Mouse (Mus musculus): Measurements from ENCODE around the gene Ip6k3. TPM values are rescaled to one million over a fixed set of nuclear protein-coding genes. Genes with fewer than 3 reads are reported as not detected.

Ip6k3 gene
- polyA plus RNA-seq, 1 experiment from 2014 or later = 0.20 TPM

DNA sequence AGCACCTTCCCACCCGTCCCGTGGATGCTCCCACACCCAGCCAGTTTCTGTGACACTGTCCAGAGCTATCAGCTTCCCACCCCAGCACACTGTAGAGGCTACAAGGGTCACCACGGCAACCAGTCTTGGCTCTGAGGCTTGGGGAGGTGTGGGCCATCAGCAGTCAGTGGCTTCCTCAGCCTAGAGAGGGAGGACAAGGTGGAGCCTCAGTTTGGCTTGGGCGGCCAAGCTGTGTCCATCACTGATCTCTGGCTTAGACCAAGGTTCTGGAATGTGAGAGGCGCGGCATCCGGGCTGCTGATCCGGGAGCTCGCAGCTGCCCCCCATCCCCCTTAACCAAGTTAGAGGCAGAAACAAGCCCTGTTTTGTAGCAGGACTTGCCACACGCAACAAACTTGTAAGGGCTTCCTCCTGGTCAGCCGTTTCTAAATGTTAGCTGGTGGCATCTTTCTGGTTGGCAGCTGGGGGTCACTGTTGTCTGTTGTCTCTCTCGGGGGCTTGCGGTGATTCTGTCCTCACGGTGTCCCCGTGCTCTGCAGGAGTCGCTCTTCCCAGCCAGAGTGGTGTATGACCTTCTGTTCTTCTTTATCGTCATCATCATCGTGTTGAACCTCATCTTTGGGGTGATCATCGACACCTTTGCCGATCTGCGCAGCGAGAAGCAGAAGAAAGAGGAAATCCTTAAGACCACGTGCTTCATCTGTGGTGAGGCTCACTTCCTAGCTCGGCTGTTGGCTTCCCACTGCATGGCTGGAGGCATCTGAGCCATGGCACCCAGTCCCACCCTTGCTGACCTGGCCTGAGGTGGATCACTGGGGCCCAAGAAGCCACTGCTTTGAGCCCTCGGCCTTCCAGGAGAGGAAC, 48.7 kb downstream of the Ip6k3 start:
- Histone ChIP-seq H3K4me1 (ENCODE audit: control insufficient read depth, insufficient read depth, low read length) (peaks cover 2% of the 10 kb centered on the region; the same call in 1 of the 2 replicates), H3K27ac (replicated peaks; ENCODE audit: low read depth, low read length) (no peak overlapping the region), H3K4me2 (ENCODE audit: low read depth, low read length) (no peak overlapping the region), H3K9me3 (replicated peaks; ENCODE audit: control insufficient read depth, low read length) (no peaks in the 10 kb centered on the region), H3K36me3 (replicated peaks; ENCODE audit: control insufficient read depth, insufficient read depth, low read depth, low read length) (peaks cover 3% of the 10 kb centered on the region; the same call in 1 of the 2 replicates), H3K27me3 (ENCODE audit: control insufficient read depth, insufficient read depth, low read length) (no peaks in the 10 kb centered on the region), H3K4me3 (ENCODE audit: low read depth, low read length) (no peak overlapping the region), H3K9ac (replicated peaks; ENCODE audit: low read length) (no peak overlapping the region)
- ATAC-seq (replicated peaks; ENCODE audit: insufficient number of reproducible peaks, low FRiP score, low TSS enrichment, low read depth) (no peak), DNase-seq (ENCODE audit: low spot score) (no peak)
- 87% methylated on average over 25 of the region's 25 CpGs for WGBS

DNA sequence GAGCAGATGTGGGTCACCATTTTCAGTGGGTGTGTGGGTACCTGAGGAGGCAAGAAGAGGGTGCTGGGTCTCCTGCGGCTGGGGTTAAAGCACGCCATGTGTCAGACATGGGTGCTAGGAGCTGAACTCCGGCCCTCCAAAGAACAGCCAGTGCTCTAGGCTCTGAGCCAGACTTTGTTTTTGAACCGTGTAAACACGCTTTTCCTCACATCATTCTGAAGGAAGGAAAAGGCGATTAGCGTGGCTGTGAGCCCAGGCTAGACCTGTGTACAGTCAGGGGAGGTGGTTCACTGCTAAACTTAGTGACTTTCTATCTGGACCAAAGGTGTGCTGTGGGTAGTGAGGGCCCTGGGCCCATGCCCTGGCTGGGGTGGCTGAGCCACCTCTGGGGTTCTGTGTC, 57.5 kb downstream of the Ip6k3 start:
- Histone ChIP-seq H3K36me3 (replicated peaks; ENCODE audit: control insufficient read depth, insufficient read depth, low read depth, low read length) (no peaks in the 10 kb centered on the region), H3K27ac (replicated peaks; ENCODE audit: low read depth, low read length) (no peak overlapping the region), H3K9me3 (replicated peaks; ENCODE audit: control insufficient read depth, low read length) (no peaks in the 10 kb centered on the region), H3K4me1 (ENCODE audit: control insufficient read depth, insufficient read depth, low read length) (no peaks in the 10 kb centered on the region), H3K27me3 (ENCODE audit: control insufficient read depth, insufficient read depth, low read length) (no peaks in the 10 kb centered on the region), H3K4me2 (ENCODE audit: low read depth, low read length) (no peak overlapping the region), H3K9ac (replicated peaks; ENCODE audit: low read length) (no peak overlapping the region), H3K4me3 (ENCODE audit: low read depth, low read length) (no peak overlapping the region)
- ATAC-seq (replicated peaks; ENCODE audit: insufficient number of reproducible peaks, low FRiP score, low TSS enrichment, low read depth) = no peak
- WGBS = 92% methylated on average over 7 of the region's 7 CpGs
- no peak for DNase-seq (ENCODE audit: low spot score)

DNA sequence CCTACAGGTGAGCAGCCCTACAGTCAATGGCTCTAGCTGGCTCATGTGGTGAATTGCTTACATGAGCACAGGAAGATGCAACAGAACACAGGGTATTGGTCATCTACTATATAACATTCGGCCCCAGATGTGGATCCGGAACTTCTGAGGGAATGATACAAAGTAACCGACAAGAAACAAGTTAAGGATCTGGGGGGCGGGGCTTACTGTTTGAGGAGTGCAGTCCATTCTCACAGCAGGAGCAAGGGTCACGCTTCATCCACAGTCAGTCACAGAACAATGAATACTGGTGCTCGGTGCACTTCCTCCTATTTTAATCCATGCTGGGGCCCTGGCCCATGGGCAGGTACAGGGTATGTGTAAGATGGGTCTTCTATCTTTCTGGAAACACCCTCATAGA, 59.7 kb downstream of the Ip6k3 start:
- H3K4me2 ChIP-seq (ENCODE audit: low read depth, low read length) = no peak overlapping the region
- WGBS = 85% methylated on average over 6 of the region's 6 CpGs
- no peaks in the 10 kb centered on the region for H3K36me3 ChIP-seq (replicated peaks; ENCODE audit: control insufficient read depth, insufficient read depth, low read depth, low read length)
- no peak overlapping the region for H3K4me3 ChIP-seq (ENCODE audit: low read depth, low read length)
- H3K27ac ChIP-seq (replicated peaks; ENCODE audit: low read depth, low read length) = no peak overlapping the region
- no peak overlapping the region for H3K9ac ChIP-seq (replicated peaks; ENCODE audit: low read length)
- H3K27me3 ChIP-seq (ENCODE audit: control insufficient read depth, insufficient read depth, low read length) = no peaks in the 10 kb centered on the region
- ATAC-seq (replicated peaks; ENCODE audit: insufficient number of reproducible peaks, low FRiP score, low TSS enrichment, low read depth) (no peak), DNase-seq (ENCODE audit: low spot score) (no peak)
- no peaks in the 10 kb centered on the region for H3K4me1 ChIP-seq (ENCODE audit: control insufficient read depth, insufficient read depth, low read length)
- no peaks in the 10 kb centered on the region for H3K9me3 ChIP-seq (replicated peaks; ENCODE audit: control insufficient read depth, low read length)

DNA sequence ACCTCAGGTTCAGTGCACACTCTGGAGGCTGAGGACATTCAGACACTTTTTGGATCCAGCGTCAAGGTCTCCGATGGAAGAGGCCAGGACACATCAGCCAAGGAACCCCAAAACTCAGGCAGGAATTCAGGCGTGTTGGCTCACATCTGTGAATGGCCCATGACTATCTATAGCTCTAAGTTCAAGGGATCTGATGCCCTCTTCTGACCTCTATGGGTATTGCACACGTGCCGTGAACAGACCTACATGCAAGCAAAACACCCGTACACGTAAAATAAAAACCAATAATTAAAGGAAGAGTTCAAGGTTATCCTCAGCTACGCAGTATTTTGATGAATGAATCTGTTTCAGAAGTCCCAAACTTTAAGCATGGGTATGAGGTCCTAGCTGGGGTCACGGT, 60.9 kb downstream of the Ip6k3 start:
- H3K9ac ChIP-seq (replicated peaks; ENCODE audit: low read length) = no peak overlapping the region
- H3K27ac ChIP-seq (replicated peaks; ENCODE audit: low read depth, low read length) = no peak overlapping the region
- no peaks in the 10 kb centered on the region for H3K9me3 ChIP-seq (replicated peaks; ENCODE audit: control insufficient read depth, low read length)
- H3K27me3 ChIP-seq (ENCODE audit: control insufficient read depth, insufficient read depth, low read length) = no peaks in the 10 kb centered on the region
- H3K4me2 ChIP-seq (ENCODE audit: low read depth, low read length) = no peak overlapping the region
- no peak overlapping the region for H3K4me3 ChIP-seq (ENCODE audit: low read depth, low read length)
- no peaks in the 10 kb centered on the region for H3K4me1 ChIP-seq (ENCODE audit: control insufficient read depth, insufficient read depth, low read length)
- DNase-seq (ENCODE audit: low spot score) (peak; percentile 58), ATAC-seq (replicated peaks; ENCODE audit: insufficient number of reproducible peaks, low FRiP score, low TSS enrichment, low read depth) (no peak)
- WGBS = 84% methylated on average over 9 of the region's 9 CpGs
- H3K36me3 ChIP-seq (replicated peaks; ENCODE audit: control insufficient read depth, insufficient read depth, low read depth, low read length) = no peaks in the 10 kb centered on the region

DNA sequence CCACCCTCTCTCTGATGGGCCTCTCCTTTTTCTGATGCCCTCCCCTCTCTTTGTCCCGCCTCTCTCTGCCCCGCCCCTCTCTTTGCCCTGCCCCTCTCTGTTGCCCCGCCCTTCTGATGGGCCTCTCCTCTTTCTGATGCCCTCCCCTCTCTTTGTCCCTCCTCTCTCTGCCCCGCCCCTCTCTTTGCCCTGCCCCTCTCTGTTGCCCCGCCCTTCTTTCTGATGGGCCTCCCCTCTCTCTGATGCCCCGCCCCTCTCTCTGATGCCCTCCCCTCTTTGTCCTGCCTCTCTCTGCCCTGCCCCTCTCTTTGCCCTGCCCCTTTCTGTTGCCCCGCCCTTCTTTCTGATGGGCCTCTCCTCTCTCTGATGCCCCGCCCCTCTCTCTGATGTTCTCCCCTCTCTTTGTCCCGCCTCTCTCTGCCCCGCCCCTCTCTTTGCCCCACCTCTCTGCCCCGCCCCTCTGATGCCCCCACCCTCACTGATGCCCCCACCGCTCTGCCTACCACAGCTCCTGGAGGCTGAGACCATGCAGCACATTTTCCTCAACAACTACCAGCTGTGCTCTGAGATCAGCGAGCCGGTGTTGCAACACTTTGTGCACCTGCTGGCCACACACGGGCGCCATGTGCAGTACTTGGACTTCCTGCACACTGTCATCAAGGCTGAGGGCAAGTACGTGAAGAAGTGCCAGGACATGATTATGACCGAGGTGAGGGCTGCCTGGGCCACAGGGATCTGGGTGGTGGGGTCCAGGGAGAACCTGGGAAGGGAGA, 61.7 kb downstream of the Ip6k3 start:
- Histone ChIP-seq H3K27me3 (ENCODE audit: control insufficient read depth, insufficient read depth, low read length) (no peaks in the 10 kb centered on the region), H3K9me3 (replicated peaks; ENCODE audit: control insufficient read depth, low read length) (no peaks in the 10 kb centered on the region), H3K36me3 (replicated peaks; ENCODE audit: control insufficient read depth, insufficient read depth, low read depth, low read length) (no peaks in the 10 kb centered on the region), H3K4me3 (ENCODE audit: low read depth, low read length) (no peak overlapping the region), H3K9ac (replicated peaks; ENCODE audit: low read length) (no peak overlapping the region), H3K4me2 (ENCODE audit: low read depth, low read length) (no peak overlapping the region), H3K4me1 (ENCODE audit: control insufficient read depth, insufficient read depth, low read length) (no peaks in the 10 kb centered on the region), H3K27ac (replicated peaks; ENCODE audit: low read depth, low read length) (no peak overlapping the region)
- ATAC-seq (replicated peaks; ENCODE audit: insufficient number of reproducible peaks, low FRiP score, low TSS enrichment, low read depth) (no peak), DNase-seq (ENCODE audit: low spot score) (no peak)
- 62% methylated on average over 15 of the region's 18 CpGs for WGBS

DNA sequence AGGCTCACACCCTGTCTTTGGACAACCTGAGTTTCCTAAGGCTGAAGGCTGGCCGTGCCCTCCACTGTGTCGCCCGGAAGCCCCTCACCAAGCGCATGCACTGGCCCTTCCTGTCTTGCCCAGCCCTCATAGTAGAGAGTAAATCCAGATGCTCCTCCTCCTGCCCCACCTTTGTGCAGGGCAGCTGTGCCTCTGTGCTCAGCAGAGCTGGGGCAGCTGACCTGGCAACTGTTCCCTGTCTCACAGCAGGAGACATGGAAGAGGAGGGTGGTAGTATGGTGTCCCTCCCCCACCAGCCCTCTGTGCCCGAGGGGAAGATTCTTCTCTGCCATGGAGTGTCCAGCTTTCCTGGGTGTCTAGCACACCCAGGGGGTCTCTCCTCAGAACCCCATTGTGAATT, 65.9 kb downstream of the Ip6k3 start:
- no peak overlapping the region for H3K27ac ChIP-seq (replicated peaks; ENCODE audit: low read depth, low read length)
- H3K27me3 ChIP-seq (ENCODE audit: control insufficient read depth, insufficient read depth, low read length) = no peaks in the 10 kb centered on the region
- H3K4me3 ChIP-seq (ENCODE audit: low read depth, low read length) = no peak overlapping the region
- ATAC-seq (replicated peaks; ENCODE audit: insufficient number of reproducible peaks, low FRiP score, low TSS enrichment, low read depth) (no peak), DNase-seq (ENCODE audit: low spot score) (no peak)
- 87% methylated on average over 5 of the region's 5 CpGs for WGBS
- no peaks in the 10 kb centered on the region for H3K4me1 ChIP-seq (ENCODE audit: control insufficient read depth, insufficient read depth, low read length)
- no peak overlapping the region for H3K4me2 ChIP-seq (ENCODE audit: low read depth, low read length)
- H3K9me3 ChIP-seq (replicated peaks; ENCODE audit: control insufficient read depth, low read length) = no peaks in the 10 kb centered on the region
- H3K9ac ChIP-seq (replicated peaks; ENCODE audit: low read length) = no peak overlapping the region
- H3K36me3 ChIP-seq (replicated peaks; ENCODE audit: control insufficient read depth, insufficient read depth, low read depth, low read length) = no peaks in the 10 kb centered on the region

DNA sequence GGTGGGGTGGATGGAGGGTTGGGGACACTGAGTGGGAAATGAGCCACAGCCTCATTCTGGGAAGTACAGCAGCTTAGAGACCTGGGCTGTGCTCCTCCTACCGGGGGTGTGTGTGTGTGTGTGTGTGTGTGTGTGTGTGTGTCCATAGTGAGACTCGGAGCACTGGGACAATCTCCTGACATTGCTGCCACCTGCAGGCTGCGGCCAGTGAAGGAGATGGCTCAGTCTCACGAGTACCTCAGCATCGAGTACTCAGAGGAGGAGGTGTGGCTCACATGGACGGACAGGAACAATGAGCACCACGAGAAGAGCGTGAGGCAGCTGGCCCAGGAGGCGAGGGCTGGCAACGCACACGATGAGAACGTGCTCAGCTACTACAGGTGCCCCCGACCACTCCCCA, 71.9 kb downstream of the Ip6k3 start:
- ATAC-seq (replicated peaks; ENCODE audit: insufficient number of reproducible peaks, low FRiP score, low TSS enrichment, low read depth) = no peak
- Histone ChIP-seq H3K4me3 (ENCODE audit: low read depth, low read length) (no peak overlapping the region), H3K4me1 (ENCODE audit: control insufficient read depth, insufficient read depth, low read length) (no peaks in the 10 kb centered on the region), H3K27ac (replicated peaks; ENCODE audit: low read depth, low read length) (no peak overlapping the region), H3K9me3 (replicated peaks; ENCODE audit: control insufficient read depth, low read length) (no peaks in the 10 kb centered on the region), H3K27me3 (ENCODE audit: control insufficient read depth, insufficient read depth, low read length) (no peaks in the 10 kb centered on the region), H3K36me3 (replicated peaks; ENCODE audit: control insufficient read depth, insufficient read depth, low read depth, low read length) (no peaks in the 10 kb centered on the region), H3K4me2 (ENCODE audit: low read depth, low read length) (no peak overlapping the region), H3K9ac (replicated peaks; ENCODE audit: low read length) (no peak overlapping the region)
- peak; percentile 52 for DNase-seq (ENCODE audit: low spot score)
- 42% methylated on average over 13 of the region's 13 CpGs for WGBS
